Mouse (Mus musculus): Measurements from ENCODE around the gene Prkar2b. TPM values are rescaled to one million over a fixed set of nuclear protein-coding genes. Genes with fewer than 3 reads are reported as not detected.
A peak's percentile ranks its signal among the peaks of the same experiment; 100 is the strongest.

The Prkar2b gene
- polyA plus RNA-seq, 1 experiment from 2014 or later = 29.6 TPM

DNA sequence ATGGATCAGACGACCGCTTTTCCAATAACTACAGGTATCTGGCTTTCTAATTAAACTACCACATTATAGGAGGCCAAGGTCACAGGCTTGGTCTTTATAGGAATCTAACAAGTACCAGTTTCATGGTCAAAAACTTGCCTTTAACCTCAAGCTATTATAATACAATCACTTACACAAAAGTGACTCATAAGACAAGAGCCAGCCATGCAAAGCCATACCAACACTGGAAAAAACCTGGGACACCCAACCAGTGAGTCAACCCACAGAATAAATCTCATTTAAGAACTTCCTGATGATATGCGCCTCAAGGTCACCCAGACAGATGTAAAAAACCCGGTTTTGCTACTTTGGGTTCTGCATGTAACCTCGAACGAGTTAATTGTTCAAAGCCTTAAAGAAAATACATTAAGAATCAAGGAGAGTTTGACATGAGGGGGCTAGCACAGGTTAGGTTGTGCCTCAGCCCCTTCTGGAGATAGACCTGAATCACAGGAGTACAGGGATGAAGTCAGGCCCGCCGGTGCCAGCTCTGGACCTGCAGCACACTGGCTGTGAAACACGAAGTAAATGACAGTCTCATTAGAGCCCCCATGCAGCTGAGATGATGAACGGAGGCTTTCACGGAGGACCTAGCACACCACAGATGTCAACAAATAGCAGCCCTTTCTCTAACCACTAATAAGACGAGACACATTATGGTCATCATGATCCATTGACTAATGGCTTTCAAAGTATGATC lies 3.5 kb downstream of the Prkar2b start:
- no peak overlapping the region for H3K4me3 ChIP-seq (replicated peaks)
- 79% methylated on average over 12 of the region's 12 CpGs for WGBS
- no peak overlapping the region for H3K9ac ChIP-seq
- H3K9me3 ChIP-seq = no peaks in the 10 kb centered on the region
- ATAC-seq (ENCODE audit: insufficient read depth, low FRiP score, low read depth) = no peak
- H3K36me3 ChIP-seq = no peaks in the 10 kb centered on the region
- 0 out of 2 replicates have a peak, but pooled peaks cover 2% of the 10 kb centered on the region for H3K4me1 ChIP-seq
- no peak overlapping the region for H3K27ac ChIP-seq
- H3K4me2 ChIP-seq = no peak overlapping the region
- H3K27me3 ChIP-seq (replicated peaks) = no peaks in the 10 kb centered on the region

DNA sequence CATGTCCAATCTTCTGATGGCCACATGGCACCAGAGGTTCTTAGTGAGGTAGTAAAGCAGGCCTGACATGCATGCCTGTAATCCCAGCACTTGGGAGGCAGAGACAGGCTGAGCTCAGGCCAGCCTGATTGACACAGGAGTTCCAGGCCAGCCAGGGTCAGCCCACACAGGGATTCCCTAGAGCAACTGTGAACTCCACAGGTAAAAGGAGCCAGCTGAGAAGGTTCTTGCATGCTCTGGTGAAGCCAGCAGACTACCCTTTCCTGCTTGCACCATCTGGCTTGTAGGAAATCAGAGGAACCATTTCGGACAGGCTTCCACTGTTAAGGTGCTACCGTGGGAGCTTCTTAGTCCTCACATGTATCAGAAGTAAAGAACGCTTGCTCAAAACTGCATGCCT lies 5.3 kb downstream of the Prkar2b start:
- no peak overlapping the region for H3K4me3 ChIP-seq (replicated peaks)
- ATAC-seq (ENCODE audit: insufficient read depth, low FRiP score, low read depth) = no peak

GRCm38 (mm10) chr12:32054476-32055166 lies 6.5 kb downstream of the Prkar2b start:
- Histone ChIP-seq H3K9ac (no peak overlapping the region), H3K4me2 (no peak overlapping the region), H3K27ac (no peak overlapping the region), H3K9me3 (no peaks in the 10 kb centered on the region), H3K4me3 (replicated peaks) (no peak overlapping the region), H3K4me1 (0 out of 2 replicates have a peak, but pooled peaks cover 2% of the 10 kb centered on the region), H3K27me3 (replicated peaks) (no peaks in the 10 kb centered on the region), H3K36me3 (no peaks in the 10 kb centered on the region)
- peak; percentile 81 for ATAC-seq (ENCODE audit: insufficient read depth, low FRiP score, low read depth)
- WGBS = 62% methylated on average over 9 of the region's 9 CpGs

More for the DNA sequence above, 5.3 kb downstream of the Prkar2b start:
- H3K9me3 ChIP-seq = no peaks in the 10 kb centered on the region
- H3K4me1 ChIP-seq = 0 out of 2 replicates have a peak, but pooled peaks cover 2% of the 10 kb centered on the region
- H3K4me2 ChIP-seq = no peak overlapping the region
- H3K9ac ChIP-seq = no peak overlapping the region
- no peaks in the 10 kb centered on the region for H3K36me3 ChIP-seq
- no peak overlapping the region for H3K27ac ChIP-seq
- no peaks in the 10 kb centered on the region for H3K27me3 ChIP-seq (replicated peaks)
- 96% methylated on average over 3 of the region's 3 CpGs for WGBS

DNA sequence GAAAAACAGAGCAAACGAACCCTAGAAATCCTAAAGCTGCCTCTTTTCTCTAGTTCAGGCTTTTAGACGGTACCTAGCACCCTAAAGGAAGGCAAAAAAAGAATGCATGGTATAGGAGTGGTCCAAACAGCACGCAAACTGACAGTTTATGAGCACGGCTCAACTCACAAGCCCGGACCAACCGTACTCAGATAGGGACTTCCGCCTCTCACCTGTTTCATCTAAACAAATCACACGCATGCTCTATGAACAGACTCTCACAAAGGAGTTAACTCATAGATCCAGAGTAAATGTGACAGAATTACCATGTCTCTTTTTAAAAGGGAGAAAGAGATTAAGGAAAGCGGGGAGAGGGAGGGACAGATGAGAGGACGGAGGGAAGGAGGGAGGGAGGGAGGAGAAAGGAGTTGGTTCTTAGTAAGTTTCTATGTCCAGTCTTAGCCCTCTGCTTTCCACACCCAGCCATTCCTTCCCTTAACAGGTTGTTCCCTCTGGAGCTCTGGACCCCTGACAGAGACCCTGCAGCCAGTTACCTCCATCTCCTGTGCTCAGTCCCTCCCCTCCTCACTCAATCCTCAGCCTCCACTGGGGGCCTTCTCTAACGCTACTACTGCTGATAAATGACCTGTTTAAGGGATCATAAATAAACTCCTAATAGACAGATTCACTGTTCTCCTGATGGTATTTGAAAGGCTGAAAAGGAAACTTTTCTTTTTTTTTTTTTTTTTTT lies 7.3 kb downstream of the Prkar2b start:
- no peak overlapping the region for H3K4me3 ChIP-seq (replicated peaks)
- no peaks in the 10 kb centered on the region for H3K36me3 ChIP-seq
- 0 out of 2 replicates have a peak, but pooled peaks cover 2% of the 10 kb centered on the region for H3K4me1 ChIP-seq
- H3K9me3 ChIP-seq = no peaks in the 10 kb centered on the region
- 45% methylated on average over 11 of the region's 11 CpGs for WGBS
- ATAC-seq (ENCODE audit: insufficient read depth, low FRiP score, low read depth) = no peak
- no peak overlapping the region for H3K9ac ChIP-seq
- H3K4me2 ChIP-seq = peak overlapping the region; percentile 2
- H3K27me3 ChIP-seq (replicated peaks) = no peaks in the 10 kb centered on the region
- H3K27ac ChIP-seq = 0 out of 2 replicates have a peak overlapping the region, but pooled peaks have one; percentile 1

DNA sequence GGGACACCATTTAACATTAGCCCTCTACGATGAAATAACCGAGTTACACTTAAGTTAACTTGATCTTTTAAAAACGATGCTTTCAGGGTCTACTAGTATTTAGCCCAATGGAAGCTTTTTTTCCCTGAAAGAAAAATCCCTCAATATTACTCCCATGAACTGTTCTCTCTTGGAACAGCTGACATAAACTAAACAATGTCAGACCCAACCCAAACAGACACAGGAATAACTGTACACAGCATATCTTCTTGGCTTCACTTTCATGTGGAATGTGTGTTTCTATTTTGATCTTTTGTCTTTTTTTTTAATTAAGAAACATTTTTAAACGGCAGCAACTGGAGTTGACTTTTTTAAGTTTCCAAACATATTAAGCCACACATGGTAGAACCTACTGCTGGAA lies 8.2 kb downstream of the Prkar2b start:
- Histone ChIP-seq H3K4me3 (replicated peaks) (no peak overlapping the region), H3K36me3 (no peaks in the 10 kb centered on the region), H3K27ac (no peak overlapping the region), H3K9me3 (no peaks in the 10 kb centered on the region), H3K27me3 (replicated peaks) (no peaks in the 10 kb centered on the region), H3K4me2 (no peak overlapping the region), H3K4me1 (0 out of 2 replicates have a peak, but pooled peaks cover 2% of the 10 kb centered on the region), H3K9ac (no peak overlapping the region)
- ATAC-seq (ENCODE audit: insufficient read depth, low FRiP score, low read depth) = no peak
- 56% methylated on average over 4 of the region's 4 CpGs for WGBS

- Histone ChIP-seq H3K9ac (no peak overlapping the region), H3K4me1 (0 out of 2 replicates have a peak, but pooled peaks cover 2% of the 10 kb centered on the region), H3K27me3 (replicated peaks) (no peaks in the 10 kb centered on the region), H3K36me3 (no peaks in the 10 kb centered on the region), H3K27ac (no peak overlapping the region), H3K4me3 (replicated peaks) (no peak overlapping the region), H3K9me3 (no peaks in the 10 kb centered on the region), H3K4me2 (no peak overlapping the region)
- 50% methylated on average over 5 of the region's 5 CpGs for WGBS
- peak; percentile 81; the same call in 1 of the 2 replicates for ATAC-seq (ENCODE audit: insufficient read depth, low FRiP score, low read depth)
Measured at GRCm38 (mm10) chr12:32050165-32050564, 10.9 kb downstream of the Prkar2b start.

DNA sequence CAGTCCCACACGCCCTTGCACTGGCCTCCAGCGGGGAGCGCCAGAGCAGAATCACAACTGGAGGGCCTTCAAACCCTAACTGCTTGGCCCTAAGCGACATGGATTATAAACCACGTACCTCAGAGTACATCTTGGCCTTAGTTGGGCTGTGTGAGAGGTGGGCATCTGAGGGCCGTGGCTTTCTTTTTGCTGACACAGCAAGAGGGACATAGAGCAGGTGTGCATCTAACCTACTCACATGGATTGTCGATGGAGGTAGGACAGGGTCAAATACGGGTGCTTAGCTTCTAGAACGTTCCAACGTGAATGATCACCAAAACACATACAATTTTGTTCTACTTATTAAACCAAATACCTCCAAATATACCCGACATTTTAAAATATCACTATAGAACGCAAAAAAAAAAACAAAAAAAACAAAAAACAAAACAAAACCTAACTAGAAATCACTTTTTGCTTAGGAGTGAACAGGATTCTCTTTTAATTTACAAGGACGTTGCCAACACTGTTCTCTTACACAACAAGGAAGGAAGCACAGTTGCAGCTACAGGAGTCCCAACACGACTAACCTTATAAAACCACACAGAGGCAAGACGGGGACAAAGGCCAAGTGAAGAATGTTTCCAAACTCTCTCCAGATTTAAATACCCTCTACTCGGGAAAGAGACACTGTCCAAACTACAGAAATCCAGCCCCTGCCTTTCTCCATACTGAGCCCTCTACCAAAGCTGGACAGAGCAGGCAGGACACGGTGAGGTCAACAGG lies 15.3 kb downstream of the Prkar2b start:
- no peaks in the 10 kb centered on the region for H3K27me3 ChIP-seq (replicated peaks)
- no peak overlapping the region for H3K27ac ChIP-seq
- ATAC-seq (ENCODE audit: insufficient read depth, low FRiP score, low read depth) = no peak
- H3K36me3 ChIP-seq = no peaks in the 10 kb centered on the region
- WGBS = 78% methylated on average over 17 of the region's 17 CpGs
- H3K9me3 ChIP-seq = no peaks in the 10 kb centered on the region
- no peak overlapping the region for H3K4me3 ChIP-seq (replicated peaks)
- H3K4me1 ChIP-seq = no peaks in the 10 kb centered on the region
- no peak overlapping the region for H3K9ac ChIP-seq
- no peak overlapping the region for H3K4me2 ChIP-seq

- Histone ChIP-seq H3K4me2 (no peak overlapping the region), H3K27me3 (replicated peaks) (no peaks in the 10 kb centered on the region), H3K9me3 (no peaks in the 10 kb centered on the region), H3K36me3 (no peaks in the 10 kb centered on the region), H3K9ac (no peak overlapping the region), H3K27ac (peak overlapping the region; percentile 32), H3K4me3 (replicated peaks) (no peak overlapping the region), H3K4me1 (no peaks in the 10 kb centered on the region)
- 43% methylated on average over 5 of the region's 5 CpGs for WGBS
- peak; percentile 84 for ATAC-seq (ENCODE audit: insufficient read depth, low FRiP score, low read depth)
Measured at GRCm38 (mm10) chr12:32044487-32045134, 16.5 kb downstream of the Prkar2b start.

DNA sequence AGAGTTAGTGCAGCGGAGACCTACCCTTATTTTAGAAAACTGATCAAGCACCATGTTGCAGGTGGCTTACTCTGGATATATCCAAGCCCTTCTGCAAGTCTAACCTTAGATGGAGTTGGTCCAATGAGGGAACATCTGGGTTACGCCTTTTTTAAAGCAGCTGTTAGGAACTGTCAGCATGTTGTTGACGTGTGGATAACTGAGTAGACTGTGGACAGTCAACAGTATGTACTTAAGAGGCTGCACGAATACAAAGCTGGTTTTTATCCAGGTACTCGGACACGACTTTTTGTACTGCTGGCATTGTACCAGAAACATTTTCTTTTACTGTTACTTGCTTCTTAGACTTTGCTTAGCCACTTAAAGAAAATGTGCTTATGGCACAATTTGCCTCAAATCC lies 27.6 kb downstream of the Prkar2b start:
- no peak overlapping the region for H3K4me3 ChIP-seq (replicated peaks)
- no peak overlapping the region for H3K27ac ChIP-seq
- H3K27me3 ChIP-seq (replicated peaks) = no peaks in the 10 kb centered on the region
- no peaks in the 10 kb centered on the region for H3K4me1 ChIP-seq
- H3K9ac ChIP-seq = no peak overlapping the region
- WGBS = 68% methylated on average over 6 of the region's 6 CpGs
- ATAC-seq (ENCODE audit: insufficient read depth, low FRiP score, low read depth) = no peak
- H3K9me3 ChIP-seq = no peaks in the 10 kb centered on the region
- no peak overlapping the region for H3K4me2 ChIP-seq
- H3K36me3 ChIP-seq = no peaks in the 10 kb centered on the region

GRCm38 (mm10) chr12:32032917-32033316 lies 28.2 kb downstream of the Prkar2b start:
- Histone ChIP-seq H3K4me3 (replicated peaks) (no peak overlapping the region), H3K27ac (no peak overlapping the region), H3K27me3 (replicated peaks) (no peaks in the 10 kb centered on the region), H3K4me1 (no peaks in the 10 kb centered on the region), H3K9me3 (no peaks in the 10 kb centered on the region), H3K4me2 (no peak overlapping the region), H3K36me3 (no peaks in the 10 kb centered on the region), H3K9ac (no peak overlapping the region)
- no peak for ATAC-seq (ENCODE audit: insufficient read depth, low FRiP score, low read depth)
- 94% methylated on average over 7 of the region's 7 CpGs for WGBS

DNA sequence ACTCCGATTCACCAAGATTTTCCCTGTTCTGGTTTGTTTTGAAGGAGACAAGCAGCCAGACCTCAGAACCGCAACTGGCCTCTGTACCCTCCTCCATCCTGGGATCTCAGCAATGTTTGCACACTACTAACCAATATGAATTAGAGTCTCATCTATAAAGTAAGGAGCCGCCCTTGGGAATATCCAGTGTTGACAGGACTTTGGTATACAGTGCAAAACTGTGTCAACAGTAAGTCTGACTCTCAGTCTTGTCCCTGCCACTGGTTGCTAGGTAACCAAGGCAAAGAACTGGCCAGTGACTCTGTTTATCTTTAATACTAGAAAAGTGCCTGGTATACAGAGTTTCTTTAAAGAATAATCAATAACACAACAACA lies 42.7 kb downstream of the Prkar2b start:
- peak overlapping the region; percentile 31; the same call in 1 of the 2 replicates for H3K27ac ChIP-seq
- no peak overlapping the region for H3K4me2 ChIP-seq
- peaks cover 15% of the 10 kb centered on the region; the same call in 1 of the 2 replicates for H3K4me1 ChIP-seq
- ATAC-seq (ENCODE audit: insufficient read depth, low FRiP score, low read depth) = peak; percentile 38; the same call in 1 of the 2 replicates
- no peak overlapping the region for H3K4me3 ChIP-seq (replicated peaks)
- no peaks in the 10 kb centered on the region for H3K9me3 ChIP-seq
- WGBS = 34% methylated on average over 3 of the region's 3 CpGs
- no peaks in the 10 kb centered on the region for H3K27me3 ChIP-seq (replicated peaks)
- no peaks in the 10 kb centered on the region for H3K36me3 ChIP-seq
- H3K9ac ChIP-seq = no peak overlapping the region

All from stomach, embryonic 15.5 days (tissue).